15 mouse cellular contexts compared by ENCODE assay signal in the genomic region with DNA sequence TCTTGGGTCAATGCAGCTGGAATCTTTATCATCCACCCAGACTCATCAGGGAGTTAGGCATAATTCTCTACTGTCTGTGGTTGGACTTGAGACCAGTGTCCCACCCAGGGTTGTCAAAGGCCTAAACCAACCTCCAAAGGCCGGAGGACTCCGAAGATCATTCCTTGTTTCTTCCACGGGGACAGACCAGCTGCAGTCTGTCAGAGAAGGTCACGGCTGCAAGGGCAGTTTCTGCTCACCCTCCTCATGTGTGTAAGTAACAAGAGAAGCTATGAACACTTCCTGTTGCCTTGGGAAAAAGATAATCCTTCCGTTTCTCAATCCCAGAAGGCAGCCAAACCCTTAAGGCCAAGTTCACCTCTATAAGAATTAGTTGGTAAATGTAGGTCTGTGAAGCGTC.
DNase-seq lines count a peak whose midpoint lies in the region; ATAC-seq lines count a peak whose summit lies in the region.
"Had no signal": no experiment of that assay in that cellular context is flagged by ENCODE, and none has a peak within 500 bp of the region (broad histone marks: within the 10 kb centered on the region; RNA-seq: fewer than 3 reads in every experiment).

No protein-coding gene starts in this region.

- peaks cover 7% of the 10 kb centered on the region for H3K4me1 ChIP-seq in limb, embryonic 11.5 days (ENCODE audit: control insufficient read depth, insufficient read depth, low read length)
- H3K4me1 ChIP-seq in limb, embryonic 10.5 days: peaks cover 47% of the 10 kb centered on the region
- H3K4me1 ChIP-seq in hindbrain, embryonic 13.5 days (replicated peaks): peaks cover 39% of the 10 kb centered on the region

- DNase-seq in limb, embryonic 11.5 days (ENCODE audit: low spot score): peak; percentile 19
- DNase-seq in limb, embryonic 10.5 days (ENCODE audit: low spot score): no peak
- DNase-seq in heart, postnatal 36 days: peak; percentile 8 to 42
- DNase-seq in kidney, postnatal 10 days: peak; percentile 76
- DNase-seq in lung, postnatal 25 days (ENCODE audit: low spot score): peak; percentile 62
- DNase-seq in urinary bladder, adult 18-20 months (ENCODE audit: low spot score in 2 of 2): no peak
- no peak for DNase-seq in liver
- DNase-seq: cerebellum, adult 9-11 months; gastrocnemius, postnatal 36 days; right cerebral cortex, postnatal 4 days had no signal

- no peaks in the 10 kb centered on the region for H3K36me3 ChIP-seq in limb, embryonic 11.5 days (ENCODE audit: control insufficient read depth, insufficient read depth, low read length)
- H3K36me3 ChIP-seq in limb, embryonic 10.5 days: no peaks in the 10 kb centered on the region
- H3K36me3 ChIP-seq in hindbrain, embryonic 13.5 days: no peaks in the 10 kb centered on the region

- no peak overlapping the region for H3K9ac ChIP-seq in limb, embryonic 11.5 days (ENCODE audit: low read length)
- H3K9ac ChIP-seq in hindbrain, embryonic 13.5 days: no peak overlapping the region
- H3K9ac ChIP-seq: forebrain, embryonic 13.5 days had no signal

- intact Hi-C loops in heart, postnatal 36 days (cut with DNase I): no loop called here

- H3K27me3 ChIP-seq in limb, embryonic 11.5 days (ENCODE audit: control insufficient read depth, insufficient read depth, low read length): peaks cover 16% of the 10 kb centered on the region
- peaks cover 63% of the 10 kb centered on the region for H3K27me3 ChIP-seq in limb, embryonic 10.5 days (ENCODE audit: low read depth, poor library complexity, severe bottlenecking)
- H3K27me3 ChIP-seq in hindbrain, embryonic 13.5 days: peaks cover 31% of the 10 kb centered on the region; the same call in 1 of the 2 replicates

- no peak overlapping the region for H3K4me3 ChIP-seq in limb, embryonic 11.5 days (ENCODE audit: low read depth, low read length)
- H3K4me3 ChIP-seq in limb, embryonic 10.5 days: no peak overlapping the region
- H3K4me3 ChIP-seq in hindbrain, embryonic 13.5 days: no peak overlapping the region
- H3K4me3 ChIP-seq: forebrain, embryonic 13.5 days had no signal

- H3K4me2 ChIP-seq in limb, embryonic 11.5 days (ENCODE audit: low read depth, severe bottlenecking): no peak overlapping the region
- H3K4me2 ChIP-seq in hindbrain, embryonic 13.5 days: no peak overlapping the region
- H3K4me2 ChIP-seq: forebrain, embryonic 13.5 days; liver, embryonic 11.5 days had no signal

- ATAC-seq in limb, embryonic 11.5 days (ENCODE audit: insufficient number of reproducible peaks, low FRiP score, low TSS enrichment, low read depth): no peak
- ATAC-seq in hindbrain, embryonic 13.5 days (ENCODE audit: low FRiP score): no peak
- ATAC-seq: forebrain, embryonic 13.5 days; inflammation-experienced regulatory T-cells, adult 6 months; midbrain, embryonic 16.5 days had no signal

- H3K27ac ChIP-seq in limb, embryonic 11.5 days (replicated peaks; ENCODE audit: low read depth, low read length): no peak overlapping the region
- no peak overlapping the region for H3K27ac ChIP-seq in limb, embryonic 10.5 days
- no peak overlapping the region for H3K27ac ChIP-seq in hindbrain, embryonic 13.5 days
- H3K27ac ChIP-seq: forebrain, embryonic 13.5 days had no signal

- no peaks in the 10 kb centered on the region for H3K9me3 ChIP-seq in limb, embryonic 11.5 days (ENCODE audit: control insufficient read depth, low read length)
- no peaks in the 10 kb centered on the region for H3K9me3 ChIP-seq in limb, embryonic 10.5 days (replicated peaks)
- no peaks in the 10 kb centered on the region for H3K9me3 ChIP-seq in hindbrain, embryonic 13.5 days
- H3K9me3 ChIP-seq: forebrain, embryonic 13.5 days had no signal

- 88% methylated on average over 6 of the region's 6 CpGs for WGBS in limb, embryonic 11.5 days
- WGBS in limb, embryonic 10.5 days: 86% methylated on average over 6 of the region's 6 CpGs
- 86% methylated on average over 6 of the region's 6 CpGs for WGBS in hindbrain, embryonic 13.5 days

Comparison
In these comparisons a context has a peak if more than half of its experiments do, and no peak if none do; other contexts are left out.
1. DNase-seq: peak in limb, embryonic 11.5 days (single experiment), heart, postnatal 36 days (2 of 2), kidney, postnatal 10 days (single experiment) and lung, postnatal 25 days (single experiment); none in limb, embryonic 10.5 days (single experiment), urinary bladder, adult 18-20 months (0 of 2) and liver (single experiment).